Mouse (Mus musculus): ENCODE measurements at regions not wholly inside any gene's neighbourhood (a gene's known extent, or its start where the extent isn't known, plus 50 kb on each side); places are given as distances from the start of the nearest gene placed in this dataset.
"Not testable (repeated sequence)": the region's sequence is repeated elsewhere in the genome, so short reads cannot be mapped to it uniquely, and the experiment has no call there.

DNA sequence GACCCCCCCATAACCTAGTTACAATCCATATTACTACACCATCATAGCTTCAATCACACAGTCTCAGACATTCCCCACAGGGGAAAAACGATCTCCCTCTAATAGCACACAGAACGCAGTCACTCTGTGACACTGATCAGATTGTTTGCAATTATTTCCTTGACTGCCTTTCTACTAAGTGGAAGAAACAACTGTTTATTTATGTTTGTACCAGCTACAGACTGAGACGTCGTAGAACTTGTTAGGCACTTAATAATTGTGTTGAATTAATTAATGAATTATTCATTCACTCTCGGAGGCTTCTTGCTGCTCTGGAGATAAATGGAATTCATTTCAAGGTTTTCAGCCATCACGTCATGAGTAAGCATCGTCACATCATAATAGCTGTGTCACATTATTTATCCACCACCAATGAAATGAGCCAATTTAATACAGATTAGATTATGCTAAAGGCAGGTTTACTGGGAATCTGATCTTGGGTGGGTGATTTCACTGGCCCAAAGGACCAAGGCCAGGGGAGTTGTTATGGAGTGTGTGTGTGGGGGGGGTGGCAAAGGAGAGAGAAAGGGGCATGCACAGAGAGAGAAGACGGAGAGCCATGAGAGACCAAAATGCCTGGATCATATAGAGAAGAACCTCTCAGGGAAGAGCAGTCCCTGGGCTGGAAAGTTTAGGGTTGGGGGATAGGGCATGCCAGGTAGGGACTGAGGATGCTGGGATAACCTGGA is 355.7 kb upstream of the Zwint start:
- H3K27me3 ChIP-seq (replicated peaks; ENCODE audit: control insufficient read depth, insufficient read depth, low read length): no peaks in the 10 kb centered on the region
- no peak overlapping the region for H3K4me2 ChIP-seq (ENCODE audit: low read depth, low read length)
- no peaks in the 10 kb centered on the region for H3K9me3 ChIP-seq (ENCODE audit: control insufficient read depth, low read length)
- no peaks in the 10 kb centered on the region for H3K4me1 ChIP-seq (ENCODE audit: control insufficient read depth, insufficient read depth, low read length)
- ATAC-seq: no peak
- no peak overlapping the region for H3K4me3 ChIP-seq (ENCODE audit: low read length)
- H3K36me3 ChIP-seq (ENCODE audit: control insufficient read depth, insufficient read depth, low read length): no peaks in the 10 kb centered on the region
- 70% methylated on average over 8 of the region's 8 CpGs for WGBS
- H3K9ac ChIP-seq (ENCODE audit: low read depth, low read length): no peak overlapping the region
- H3K27ac ChIP-seq (ENCODE audit: low read length): no peak overlapping the region

- 90% methylated on average over 23 of the region's 23 CpGs for WGBS
- H3K27ac ChIP-seq (ENCODE audit: low read length): not testable (repeated sequence)
Observed at GRCm38 (mm10) chr10:72309045-72309444, 345.6 kb upstream of the Zwint start.

DNA sequence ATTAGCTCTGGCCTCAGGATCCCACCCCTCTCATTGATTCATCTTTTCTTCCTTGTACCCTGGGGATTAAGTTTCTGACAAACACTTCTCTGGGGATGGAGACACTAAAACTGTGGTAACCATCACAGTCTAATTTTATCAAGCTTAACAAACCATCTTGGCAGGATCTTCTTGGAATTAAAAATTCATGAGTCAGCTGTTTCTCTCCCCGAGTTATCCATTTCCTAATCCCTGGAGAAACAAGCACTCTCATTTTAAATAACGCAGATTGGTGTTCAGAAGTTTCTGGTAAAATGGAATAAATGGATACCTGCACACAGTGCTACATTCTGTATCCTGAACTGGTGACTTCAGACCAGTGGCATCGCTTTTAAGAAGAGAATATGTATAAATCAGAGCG is 336.3 kb upstream of the Zwint start:
- no peak for ATAC-seq
- H3K4me3 ChIP-seq (ENCODE audit: low read length): no peak overlapping the region
- no peaks in the 10 kb centered on the region for H3K4me1 ChIP-seq (ENCODE audit: control insufficient read depth, insufficient read depth, low read length)
- no peak overlapping the region for H3K27ac ChIP-seq (ENCODE audit: low read length)
- no peak overlapping the region for H3K9ac ChIP-seq (ENCODE audit: low read depth, low read length)
- H3K4me2 ChIP-seq (ENCODE audit: low read depth, low read length): no peak overlapping the region
- H3K36me3 ChIP-seq (ENCODE audit: control insufficient read depth, insufficient read depth, low read length): no peaks in the 10 kb centered on the region
- no peaks in the 10 kb centered on the region for H3K27me3 ChIP-seq (replicated peaks; ENCODE audit: control insufficient read depth, insufficient read depth, low read length)
- WGBS: 79% methylated on average over 4 of the region's 4 CpGs
- H3K9me3 ChIP-seq (ENCODE audit: control insufficient read depth, low read length): no peaks in the 10 kb centered on the region

More at GRCm38 (mm10) chr10:72309045-72309444, 345.6 kb upstream of the Zwint start:
- H3K36me3 ChIP-seq (ENCODE audit: control insufficient read depth, insufficient read depth, low read length); H3K4me1 ChIP-seq (ENCODE audit: control insufficient read depth, insufficient read depth, low read length); H3K4me3 ChIP-seq (ENCODE audit: low read length); H3K9me3 ChIP-seq (ENCODE audit: control insufficient read depth, low read length); H3K27me3 ChIP-seq (replicated peaks; ENCODE audit: control insufficient read depth, insufficient read depth, low read length); H3K4me2 ChIP-seq (ENCODE audit: low read depth, low read length); ATAC-seq; H3K9ac ChIP-seq (ENCODE audit: low read depth, low read length): not testable (repeated sequence)

- no peak overlapping the region for H3K9ac ChIP-seq (ENCODE audit: low read depth, low read length)
- no peak overlapping the region for H3K4me2 ChIP-seq (ENCODE audit: low read depth, low read length)
- no peak overlapping the region for H3K27ac ChIP-seq (ENCODE audit: low read length)
- no peaks in the 10 kb centered on the region for H3K4me1 ChIP-seq (ENCODE audit: control insufficient read depth, insufficient read depth, low read length)
- no peaks in the 10 kb centered on the region for H3K9me3 ChIP-seq (ENCODE audit: control insufficient read depth, low read length)
- ATAC-seq: peak; percentile 91
- no peaks in the 10 kb centered on the region for H3K27me3 ChIP-seq (replicated peaks; ENCODE audit: control insufficient read depth, insufficient read depth, low read length)
- no peak overlapping the region for H3K4me3 ChIP-seq (ENCODE audit: low read length)
- 60% methylated on average over 4 of the region's 4 CpGs for WGBS
- no peaks in the 10 kb centered on the region for H3K36me3 ChIP-seq (ENCODE audit: control insufficient read depth, insufficient read depth, low read length)
Observed at GRCm38 (mm10) chr10:72320307-72320706, 334.3 kb upstream of the Zwint start.

DNA sequence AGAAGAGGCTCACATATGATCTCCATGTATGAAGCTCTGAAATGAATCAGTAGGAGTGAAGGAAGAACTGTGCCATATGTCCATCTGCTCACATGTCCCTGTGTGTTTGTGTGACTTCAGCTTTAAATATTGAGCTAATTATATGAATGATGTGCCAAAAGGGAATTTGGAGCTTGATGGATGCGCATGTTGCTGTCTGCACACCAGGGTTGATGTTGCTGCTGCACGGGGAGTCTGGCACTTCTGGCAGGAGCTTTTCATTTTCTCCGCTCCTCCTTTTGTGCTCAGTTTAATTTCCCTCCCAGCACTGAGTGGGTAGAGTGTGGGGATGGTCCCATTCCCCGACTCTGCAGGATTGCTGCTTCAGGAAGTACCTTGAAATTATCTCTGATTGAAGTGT is 328.0 kb upstream of the Zwint start:
- no peaks in the 10 kb centered on the region for H3K36me3 ChIP-seq (ENCODE audit: control insufficient read depth, insufficient read depth, low read length)
- 72% methylated on average over 4 of the region's 4 CpGs for WGBS
- H3K4me3 ChIP-seq (ENCODE audit: low read length): no peak overlapping the region
- no peaks in the 10 kb centered on the region for H3K4me1 ChIP-seq (ENCODE audit: control insufficient read depth, insufficient read depth, low read length)
- H3K4me2 ChIP-seq (ENCODE audit: low read depth, low read length): no peak overlapping the region
- ATAC-seq: no peak
- no peaks in the 10 kb centered on the region for H3K9me3 ChIP-seq (ENCODE audit: control insufficient read depth, low read length)
- no peaks in the 10 kb centered on the region for H3K27me3 ChIP-seq (replicated peaks; ENCODE audit: control insufficient read depth, insufficient read depth, low read length)
- no peak overlapping the region for H3K27ac ChIP-seq (ENCODE audit: low read length)
- H3K9ac ChIP-seq (ENCODE audit: low read depth, low read length): no peak overlapping the region

DNA sequence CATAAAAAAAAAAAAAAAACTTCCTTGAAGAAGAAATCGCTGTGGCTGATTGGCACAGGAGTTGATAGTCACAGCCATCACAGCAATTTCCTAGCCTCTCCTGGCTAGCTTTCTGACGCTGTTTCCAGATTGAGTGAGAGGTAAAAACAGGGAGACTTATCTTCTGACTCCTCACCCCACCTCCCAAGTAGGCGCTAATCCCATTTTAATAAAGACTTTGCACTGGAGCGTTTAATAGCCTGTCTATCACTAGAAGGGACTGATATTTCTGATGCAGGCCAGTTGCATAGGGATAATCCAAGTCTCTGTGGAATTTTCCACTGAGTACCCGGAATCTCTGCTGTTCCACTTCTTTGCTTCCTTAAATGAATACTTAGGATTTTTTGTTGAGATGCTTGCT is 307.4 kb upstream of the Zwint start:
- ATAC-seq: no peak
- no peak overlapping the region for H3K4me2 ChIP-seq (ENCODE audit: low read depth, low read length)
- no peaks in the 10 kb centered on the region for H3K27me3 ChIP-seq (replicated peaks; ENCODE audit: control insufficient read depth, insufficient read depth, low read length)
- no peaks in the 10 kb centered on the region for H3K4me1 ChIP-seq (ENCODE audit: control insufficient read depth, insufficient read depth, low read length)
- H3K36me3 ChIP-seq (ENCODE audit: control insufficient read depth, insufficient read depth, low read length): no peaks in the 10 kb centered on the region
- no peaks in the 10 kb centered on the region for H3K9me3 ChIP-seq (ENCODE audit: control insufficient read depth, low read length)
- WGBS: 77% methylated on average over 5 of the region's 5 CpGs
- no peak overlapping the region for H3K4me3 ChIP-seq (ENCODE audit: low read length)
- no peak overlapping the region for H3K27ac ChIP-seq (ENCODE audit: low read length)
- no peak overlapping the region for H3K9ac ChIP-seq (ENCODE audit: low read depth, low read length)

- 85% methylated on average over 2 of the region's 2 CpGs for WGBS
- ATAC-seq: peak; percentile 81
- Histone ChIP-seq H3K4me2 (ENCODE audit: low read depth, low read length) (no peak overlapping the region), H3K9me3 (ENCODE audit: control insufficient read depth, low read length) (no peaks in the 10 kb centered on the region), H3K36me3 (ENCODE audit: control insufficient read depth, insufficient read depth, low read length) (no peaks in the 10 kb centered on the region), H3K4me1 (ENCODE audit: control insufficient read depth, insufficient read depth, low read length) (no peaks in the 10 kb centered on the region), H3K27ac (ENCODE audit: low read length) (no peak overlapping the region), H3K4me3 (ENCODE audit: low read length) (no peak overlapping the region), H3K9ac (ENCODE audit: low read depth, low read length) (no peak overlapping the region), H3K27me3 (replicated peaks; ENCODE audit: control insufficient read depth, insufficient read depth, low read length) (no peaks in the 10 kb centered on the region)
Observed at GRCm38 (mm10) chr10:72347949-72348663, 306.5 kb upstream of the Zwint start.

GRCm38 (mm10) chr10:72352810-72353209 is 301.8 kb upstream of the Zwint start:
- H3K4me3 ChIP-seq (ENCODE audit: low read length): no peak overlapping the region
- H3K9ac ChIP-seq (ENCODE audit: low read depth, low read length): no peak overlapping the region
- no peak overlapping the region for H3K27ac ChIP-seq (ENCODE audit: low read length)
- H3K4me1 ChIP-seq (ENCODE audit: control insufficient read depth, insufficient read depth, low read length): no peaks in the 10 kb centered on the region; the same call in 1 of the 2 replicates
- no peak for ATAC-seq
- no peaks in the 10 kb centered on the region for H3K36me3 ChIP-seq (ENCODE audit: control insufficient read depth, insufficient read depth, low read length)
- H3K9me3 ChIP-seq (ENCODE audit: control insufficient read depth, low read length): no peaks in the 10 kb centered on the region
- no peaks in the 10 kb centered on the region for H3K27me3 ChIP-seq (replicated peaks; ENCODE audit: control insufficient read depth, insufficient read depth, low read length)
- H3K4me2 ChIP-seq (ENCODE audit: low read depth, low read length): no peak overlapping the region

DNA sequence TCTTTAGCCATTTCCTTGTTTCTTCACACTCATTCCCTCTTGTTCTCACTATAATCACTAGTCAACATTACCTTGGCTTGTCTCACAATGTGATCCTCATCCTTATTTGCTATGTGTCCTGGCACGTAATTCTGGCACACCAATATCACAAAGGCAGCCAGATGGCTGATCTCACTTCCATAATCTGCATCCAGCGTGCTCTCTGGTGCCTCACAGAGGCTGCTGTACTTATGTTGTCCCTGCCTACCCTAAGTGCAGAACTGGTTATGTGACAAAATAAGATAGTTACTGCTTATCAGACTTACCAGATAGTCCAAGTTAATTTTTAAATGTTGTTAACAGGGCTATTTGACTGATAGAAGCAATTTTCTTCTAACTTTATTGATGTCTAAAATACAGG is 301.1 kb upstream of the Zwint start:
- WGBS: 63% methylated on average over 2 of the region's 2 CpGs
- Histone ChIP-seq H3K4me2 (ENCODE audit: low read depth, low read length) (no peak overlapping the region), H3K9me3 (ENCODE audit: control insufficient read depth, low read length) (no peaks in the 10 kb centered on the region), H3K27me3 (replicated peaks; ENCODE audit: control insufficient read depth, insufficient read depth, low read length) (no peaks in the 10 kb centered on the region), H3K9ac (ENCODE audit: low read depth, low read length) (no peak overlapping the region), H3K27ac (ENCODE audit: low read length) (no peak overlapping the region), H3K4me1 (ENCODE audit: control insufficient read depth, insufficient read depth, low read length) (no peaks in the 10 kb centered on the region; the same call in 1 of the 2 replicates), H3K4me3 (ENCODE audit: low read length) (no peak overlapping the region), H3K36me3 (ENCODE audit: control insufficient read depth, insufficient read depth, low read length) (no peaks in the 10 kb centered on the region)
- peak; percentile 96 for ATAC-seq

Data from intestine, embryonic 16.5 days (tissue).